Mouse (Mus musculus): ENCODE data around the gene Mgat2. TPM values are rescaled to one million over a fixed set of nuclear protein-coding genes. Genes with fewer than 3 reads are reported as not detected.
A peak's percentile ranks its signal among the peaks of the same experiment; 100 is the strongest.

Gene Mgat2
- total and polyA plus RNA-seq, 3 experiments, result 40.9 to 65.3 TPM; not detected in 1

DNA sequence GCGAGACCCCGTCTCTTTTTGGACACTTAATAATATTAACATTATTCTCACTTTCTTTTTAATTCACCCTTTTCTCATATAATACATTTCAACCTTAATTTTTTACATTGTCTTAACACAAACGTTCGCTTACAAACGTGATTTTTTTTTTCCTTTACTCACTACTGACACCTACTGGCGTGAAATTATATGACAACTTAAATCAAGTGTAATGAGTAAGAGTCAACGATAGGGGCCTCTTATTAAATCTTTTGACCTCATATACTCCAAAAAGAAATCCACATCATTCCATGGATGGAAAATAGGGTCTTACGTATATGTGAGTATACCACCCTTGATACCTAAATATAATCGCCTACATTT lies 24.4 kb upstream of the Mgat2 start:
- peak overlapping the region in 1 of 2 experiments; percentile 23; a peak in 1 of 4 replicates for H3K4me3 ChIP-seq (ENCODE audit: control insufficient read depth in 1 of 2, insufficient read depth in 1 of 2, low read depth in 2 of 2, low read length in 2 of 2)
- H3K27ac ChIP-seq (ENCODE audit: control insufficient read depth, low read depth, low read length), result no peak overlapping the region
- TF ChIP-seq GATA1 (IDR thresholded peaks at IDR 0.05; ENCODE audit: low read depth, low read length) (no peak), CTCF (IDR thresholded peaks at IDR 0.05 in 2 of 3, conservative IDR thresholded peaks at IDR 0.05 in 1 of 3; ENCODE audit: control insufficient read depth in 1 of 3, insufficient read depth in 1 of 3, low read depth in 2 of 3, low read length in 3 of 3, poor library complexity in 1 of 3, severe bottlenecking in 1 of 3) (peak in 2 of 3 experiments; percentile 20 to 62; a peak in 5 of 6 replicates), RAD21 (IDR thresholded peaks at IDR 0.05; ENCODE audit: low read depth, low read length) (no peak; the same call in 1 of the 2 replicates), SIN3A (IDR thresholded peaks at IDR 0.05; ENCODE audit: low read length) (peak; percentile 55; the same call in 1 of the 2 replicates), CHD2 (IDR thresholded peaks at IDR 0.05; ENCODE audit: low read length) (no peak), POLR2A (IDR thresholded peaks at IDR 0.05; ENCODE audit: control insufficient read depth in 1 of 2, insufficient read depth in 1 of 2, low read depth in 1 of 2, low read length in 2 of 2, poor library complexity in 1 of 2) (no peak), TAL1 (IDR thresholded peaks at IDR 0.05; ENCODE audit: low read length) (no peak), CHD1 (IDR thresholded peaks at IDR 0.05; ENCODE audit: low read depth, low read length) (no peak), USF2 (IDR thresholded peaks at IDR 0.05; ENCODE audit: borderline replicate concordance in 1 of 2, insufficient read depth in 1 of 2, low read depth in 1 of 2, low read length in 2 of 2) (no peak), ELF1 (IDR thresholded peaks at IDR 0.05; ENCODE audit: low read depth, low read length) (no peak), SMC3 (IDR thresholded peaks at IDR 0.05; ENCODE audit: low read depth, low read length) (no peak), TCF12 (IDR thresholded peaks at IDR 0.05; ENCODE audit: low read depth, low read length) (no peak), ETS1 (IDR thresholded peaks at IDR 0.05; ENCODE audit: low read depth, low read length) (0 out of 2 replicates have a peak, but pooled peaks have one; percentile 0), MEF2A (IDR thresholded peaks at IDR 0.05; ENCODE audit: extremely low read depth, insufficient replicate concordance, low read depth, low read length, poor library complexity, severe bottlenecking) (no peak), MAZ (IDR thresholded peaks at IDR 0.05; ENCODE audit: low read depth, low read length) (no peak), NRF1 (IDR thresholded peaks at IDR 0.05; ENCODE audit: insufficient read depth, low read depth, low read length, poor library complexity, severe bottlenecking) (no peak), EP300 (IDR thresholded peaks at IDR 0.05; ENCODE audit: low read depth in 1 of 2, low read length in 2 of 2) (no peak), ZNF384 (IDR thresholded peaks at IDR 0.05; ENCODE audit: low read depth, low read length) (peak; percentile 94), ZMIZ1 (IDR thresholded peaks at IDR 0.05; ENCODE audit: low read depth, low read length) (no peak), HCFC1 (IDR thresholded peaks at IDR 0.05; ENCODE audit: low read depth, low read length) (peak; percentile 47), ZC3H11A (IDR thresholded peaks at IDR 0.05; ENCODE audit: low read depth, low read length) (0 out of 2 replicates have a peak, but pooled peaks have one; percentile 35), USF1 (IDR thresholded peaks at IDR 0.05; ENCODE audit: low read depth, low read length) (no peak), MYC (IDR thresholded peaks at IDR 0.05; ENCODE audit: low read depth, low read length) (peak; percentile 31; the same call in 1 of the 2 replicates), POLR2AphosphoS5 (IDR thresholded peaks at IDR 0.05; ENCODE audit: borderline replicate concordance, low read depth, low read length) (no peak), MAX (IDR thresholded peaks at IDR 0.05; ENCODE audit: low read length) (no peak), RCOR1 (IDR thresholded peaks at IDR 0.05; ENCODE audit: low read depth, low read length) (no peak), NELFE (IDR thresholded peaks at IDR 0.05; ENCODE audit: low read depth, low read length) (no peak), MAFK (IDR thresholded peaks at IDR 0.05; ENCODE audit: borderline replicate concordance, low read depth, low read length) (no peak), POLR2AphosphoS2 (IDR thresholded peaks at IDR 0.05; ENCODE audit: low read length) (no peak), MYB (IDR thresholded peaks at IDR 0.05; ENCODE audit: low read depth, low read length) (no peak), BHLHE40 (IDR thresholded peaks at IDR 0.05; ENCODE audit: borderline replicate concordance, low read depth, low read length) (no peak), KAT2A (conservative IDR thresholded peaks at IDR 0.05; ENCODE audit: low read depth, low read length) (no peak), TBP (IDR thresholded peaks at IDR 0.05; ENCODE audit: low read depth, low read length) (peak; percentile 4; the same call in 1 of the 2 replicates), GABPA (IDR thresholded peaks at IDR 0.05; ENCODE audit: low read depth, low read length) (no peak), E2F4 (IDR thresholded peaks at IDR 0.05; ENCODE audit: borderline replicate concordance, low read depth, low read length) (no peak), ZKSCAN1 (IDR thresholded peaks at IDR 0.05; ENCODE audit: low read depth, low read length) (no peak), MXI1 (IDR thresholded peaks at IDR 0.05; ENCODE audit: low read depth, low read length) (no peak), UBTF (IDR thresholded peaks at IDR 0.05; ENCODE audit: borderline replicate concordance, insufficient read depth, low read depth, low read length) (0 out of 2 replicates have a peak, but pooled peaks have one; percentile 59)

More for the DNA sequence above, 24.4 kb upstream of the Mgat2 start:
- peak; percentile 89 for DNase-seq (ENCODE audit: low read depth, low spot score)
- Histone ChIP-seq H3K79me2 (ENCODE audit: control insufficient read depth, insufficient read depth, low read length, poor library complexity) (peaks cover 11% of the 10 kb centered on the region), H3K36me3 (ENCODE audit: control insufficient read depth in 1 of 2, insufficient read depth in 2 of 2, low read length in 2 of 2) (peaks cover 8 to 25% of the 10 kb centered on the region in 2 experiments), H3K9me3 (replicated peaks; ENCODE audit: insufficient read depth, low read length) (no peaks in the 10 kb centered on the region), H3K9ac (ENCODE audit: control insufficient read depth, low read depth, low read length, poor library complexity, severe bottlenecking) (no peak overlapping the region), H3K27me3 (ENCODE audit: control insufficient read depth in 1 of 2, insufficient read depth in 2 of 2, low read length in 2 of 2) (no peaks in the 10 kb centered on the region), H3K4me1 (ENCODE audit: control insufficient read depth in 1 of 2, insufficient read depth in 2 of 2, low read length in 2 of 2) (peaks cover 1 to 20% of the 10 kb centered on the region in 2 experiments; a peak in 3 of 4 replicates)
